Mouse (Mus musculus): ENCODE measurements around the gene Gdf15. TPM values are rescaled to one million over a fixed set of nuclear protein-coding genes. Genes with fewer than 3 reads are reported as not detected.

The Gdf15 gene
- total RNA-seq, 2 experiments from 2014 or later: 0.25 TPM; not detected in 1

GRCm38 (mm10) chr8:70650351-70650750 lies 18.1 kb upstream of the Gdf15 start:
- peak; percentile 30; the same call in 1 of the 2 replicates for TF ChIP-seq CTCF (conservative IDR thresholded peaks at IDR 0.05)
- no peak overlapping the region for H3K27ac ChIP-seq
- no peak overlapping the region for H3K4me3 ChIP-seq
- DNase-seq (ENCODE audit: low spot score in 2 of 2): no peak

- Histone ChIP-seq H3K4me3 (no peak overlapping the region), H3K27ac (peak overlapping the region; percentile 75)
- DNase-seq (ENCODE audit: low spot score in 2 of 2): peak; percentile 38 to 60
- no peak for TF ChIP-seq CTCF (conservative IDR thresholded peaks at IDR 0.05)
These were observed 17.1 kb upstream of the Gdf15 start for GRCm38 (mm10) chr8:70649324-70649723.

- H3K4me3 ChIP-seq: no peak overlapping the region
- no peak for DNase-seq (ENCODE audit: low spot score in 2 of 2)
- peak overlapping the region; percentile 75 for H3K27ac ChIP-seq
- TF ChIP-seq CTCF (conservative IDR thresholded peaks at IDR 0.05): no peak
These were observed 16.7 kb upstream of the Gdf15 start for GRCm38 (mm10) chr8:70648921-70649320.

GRCm38 (mm10) chr8:70648164-70648442 lies 15.8 kb upstream of the Gdf15 start:
- Histone ChIP-seq H3K27ac (no peak overlapping the region), H3K4me3 (no peak overlapping the region)
- no peak for DNase-seq (ENCODE audit: low spot score in 2 of 2)
- TF ChIP-seq CTCF (conservative IDR thresholded peaks at IDR 0.05): no peak

- Histone ChIP-seq H3K4me3 (no peak overlapping the region), H3K27ac (no peak overlapping the region)
- DNase-seq (ENCODE audit: low spot score in 2 of 2): no peak
- TF ChIP-seq CTCF (conservative IDR thresholded peaks at IDR 0.05): no peak
These were observed 15.3 kb upstream of the Gdf15 start for GRCm38 (mm10) chr8:70647343-70648163.

GRCm38 (mm10) chr8:70646775-70647174 lies 14.5 kb upstream of the Gdf15 start:
- no peak for TF ChIP-seq CTCF (conservative IDR thresholded peaks at IDR 0.05)
- Histone ChIP-seq H3K27ac (no peak overlapping the region), H3K4me3 (no peak overlapping the region)
- no peak for DNase-seq (ENCODE audit: low spot score in 2 of 2)

GRCm38 (mm10) chr8:70646369-70646768 lies 14.1 kb upstream of the Gdf15 start:
- DNase-seq (ENCODE audit: low spot score in 2 of 2): no peak

GRCm38 (mm10) chr8:70645501-70646224 lies 13.4 kb upstream of the Gdf15 start:
- Histone ChIP-seq H3K4me3 (no peak overlapping the region), H3K27ac (no peak overlapping the region)
- DNase-seq (ENCODE audit: low spot score in 2 of 2): no peak
- no peak for TF ChIP-seq CTCF (conservative IDR thresholded peaks at IDR 0.05)

More at GRCm38 (mm10) chr8:70646369-70646768, 14.1 kb upstream of the Gdf15 start:
- H3K27ac ChIP-seq: no peak overlapping the region
- H3K4me3 ChIP-seq: no peak overlapping the region
- no peak for TF ChIP-seq CTCF (conservative IDR thresholded peaks at IDR 0.05)

- TF ChIP-seq CTCF (conservative IDR thresholded peaks at IDR 0.05): peak; percentile 62
- Histone ChIP-seq H3K27ac (no peak overlapping the region), H3K4me3 (no peak overlapping the region)
- DNase-seq (ENCODE audit: low spot score in 2 of 2): no peak
These were observed 11.8 kb upstream of the Gdf15 start for GRCm38 (mm10) chr8:70644065-70644464.

GRCm38 (mm10) chr8:70643019-70643418 lies 10.8 kb upstream of the Gdf15 start:
- no peak for DNase-seq (ENCODE audit: low spot score in 2 of 2)
- Histone ChIP-seq H3K27ac (no peak overlapping the region), H3K4me3 (no peak overlapping the region)
- no peak for TF ChIP-seq CTCF (conservative IDR thresholded peaks at IDR 0.05)

- DNase-seq (ENCODE audit: low spot score in 2 of 2): no peak
- TF ChIP-seq CTCF (conservative IDR thresholded peaks at IDR 0.05): no peak
- no peak overlapping the region for H3K27ac ChIP-seq
- H3K4me3 ChIP-seq: no peak overlapping the region
These were observed 6.5 kb upstream of the Gdf15 start for GRCm38 (mm10) chr8:70638752-70639151.

GRCm38 (mm10) chr8:70636838-70637237 lies 4.6 kb upstream of the Gdf15 start:
- no peak overlapping the region for H3K4me3 ChIP-seq
- H3K27ac ChIP-seq: no peak overlapping the region
- no peak for TF ChIP-seq CTCF (conservative IDR thresholded peaks at IDR 0.05)
- DNase-seq (ENCODE audit: low spot score in 2 of 2): no peak

GRCm38 (mm10) chr8:70635527-70635926 lies 3.3 kb upstream of the Gdf15 start:
- no peak overlapping the region for H3K4me3 ChIP-seq
- TF ChIP-seq CTCF (conservative IDR thresholded peaks at IDR 0.05): no peak
- no peak overlapping the region for H3K27ac ChIP-seq
- no peak for DNase-seq (ENCODE audit: low spot score in 2 of 2)

- TF ChIP-seq CTCF (conservative IDR thresholded peaks at IDR 0.05): no peak
- no peak overlapping the region for H3K27ac ChIP-seq
- DNase-seq (ENCODE audit: low spot score in 2 of 2): no peak
- H3K4me3 ChIP-seq: no peak overlapping the region
These were observed 1.8 kb upstream of the Gdf15 start for GRCm38 (mm10) chr8:70634066-70634465.

Measured in layer of hippocampus, adult 2 months (tissue).